Mouse (Mus musculus) heart, embryonic 15.5 days (tissue): ENCODE measurements around the gene Rab11fip3. TPM values are rescaled to one million over a fixed set of nuclear protein-coding genes. Genes with fewer than 3 reads are reported as not detected.
"Not testable (repeated sequence)": the region's sequence is repeated elsewhere in the genome, so short reads cannot be mapped to it uniquely, and the experiment has no call there.

Source experiments
- ATAC-seq: fragments of 200-750 bp; cut with Nextera tagmentation; replicated peaks from 2 replicates; pipeline ENCODE4 v1.8.0; 2017; ENCODE audit warnings: low read depth, moderate TSS enrichment; ENCODE audit not compliant: insufficient number of reproducible peaks, insufficient read depth, low FRiP score
- H3K27ac ChIP-seq: fragments of 300-500 bp; sonication (generic); 2 replicates; pipeline ENCODE4 v1.5.1; 2015; ENCODE audit warnings: mild to moderate bottlenecking, inconsistent platforms
- H3K27me3 ChIP-seq: fragments of 300-500 bp; sonication (generic); 2 replicates; pipeline ENCODE4 v1.6.1; 2015; ENCODE audit warnings: inconsistent platforms
- H3K36me3 ChIP-seq: fragments of 300-500 bp; sonication (generic); 2 replicates; pipeline ENCODE4 v1.6.1; 2015; ENCODE audit warnings: mild to moderate bottlenecking, inconsistent platforms
- H3K4me1 ChIP-seq: fragments of 300-500 bp; sonication (generic); replicated peaks from 2 replicates; pipeline ENCODE4 v1.6.1; 2015; ENCODE audit warnings: inconsistent platforms
- H3K4me2 ChIP-seq: fragments of 300-500 bp; sonication (generic); 2 replicates; pipeline ENCODE4 v1.6.1; 2015; ENCODE audit warnings: inconsistent platforms, mild to moderate bottlenecking, moderate library complexity
- H3K4me3 ChIP-seq: fragments of 300-500 bp; sonication (generic); 2 replicates; pipeline ENCODE4 v1.5.1; 2015; ENCODE audit warnings: mild to moderate bottlenecking, inconsistent platforms
- H3K9ac ChIP-seq: fragments of 300-500 bp; sonication (generic); 2 replicates; pipeline ENCODE4 v1.6.1; 2015; ENCODE audit warnings: mild to moderate bottlenecking, inconsistent platforms
- H3K9me3 ChIP-seq: fragments of 300-500 bp; sonication (generic); replicated peaks from 2 replicates; pipeline ENCODE4 v1.6.1; 2016; ENCODE audit warnings: inconsistent platforms
- WGBS: fragments of 180-500 bp; shearing (Covaris S2); methylation state at CpG from one replicate; pipeline ENCODE4 v1.1.7; 2015; ENCODE audit warnings: mixed read lengths; 5-methylcytosine and 5-hydroxymethylcytosine counted together
- polyA plus RNA-seq: library from polyadenylated mRNA; unstranded; fragments of >200 nt; fragmentation: Nextera tagmentation; extraction: Ambion mirVana; gene quantifications from 2 replicates; pipeline ENCODE4 v1.2.1, GENCODE M21; 2015

The Rab11fip3 gene
- 10.2 and 12.8 TPM in 2 replicates for polyA plus RNA-seq

GRCm38 (mm10) chr17:26068831-26069739 is at the start of gene Rab11fip3:
Gene Rab11fip3 (minus strand): TSS chr17:26069555.
- under 1% methylated on average over 86 of the region's 94 CpGs for WGBS
- Histone ChIP-seq H3K9me3 (no peaks in the 10 kb centered on the region), H3K4me1 (peaks cover 47% of the 10 kb centered on the region), H3K27ac (peak within 1 kb of the TSS; percentile 76), H3K4me2 (peak within 1 kb of the TSS; percentile 96), H3K9ac (peak within 1 kb of the TSS; percentile 75), H3K4me3 (peak within 1 kb of the TSS; percentile 77), H3K36me3 (no peaks in the 10 kb centered on the region), H3K27me3 (peaks cover 8% of the 10 kb centered on the region; the same call in 1 of the 2 replicates)
- ATAC-seq: peak; percentile 90

- Histone ChIP-seq H3K9ac (no peak overlapping the region), H3K36me3 (no peaks in the 10 kb centered on the region), H3K4me3 (no peak overlapping the region), H3K27ac (no peak overlapping the region), H3K4me1 (peaks cover 19% of the 10 kb centered on the region), H3K27me3 (peaks cover 78% of the 10 kb centered on the region), H3K4me2 (no peak overlapping the region), H3K9me3 (no peaks in the 10 kb centered on the region)
- ATAC-seq: no peak
- 78% methylated on average over 17 of the region's 17 CpGs for WGBS
Observed at GRCm38 (mm10) chr17:26116503-26117258, 47.3 kb upstream of the Rab11fip3 start.

GRCm38 (mm10) chr17:26115956-26116487 is 46.7 kb upstream of the Rab11fip3 start:
- no peaks in the 10 kb centered on the region for H3K9me3 ChIP-seq
- WGBS: 56% methylated on average over 3 of the region's 3 CpGs

GRCm38 (mm10) chr17:26115205-26115898 is 46.0 kb upstream of the Rab11fip3 start:
- 72% methylated on average over 7 of the region's 7 CpGs for WGBS

More at GRCm38 (mm10) chr17:26115956-26116487, 46.7 kb upstream of the Rab11fip3 start:
- Histone ChIP-seq H3K27ac (no peak overlapping the region), H3K4me2 (no peak overlapping the region), H3K27me3 (peaks cover 85% of the 10 kb centered on the region), H3K4me1 (peaks cover 19% of the 10 kb centered on the region), H3K9ac (no peak overlapping the region), H3K4me3 (no peak overlapping the region), H3K36me3 (no peaks in the 10 kb centered on the region)
- no peak for ATAC-seq

GRCm38 (mm10) chr17:26114461-26114860 is 45.1 kb upstream of the Rab11fip3 start:
- not testable (repeated sequence) for H3K27ac ChIP-seq, H3K9ac ChIP-seq, H3K4me3 ChIP-seq, H3K9me3 ChIP-seq, ATAC-seq, H3K4me2 ChIP-seq, H3K36me3 ChIP-seq
- Histone ChIP-seq H3K4me1 (peaks cover 14% of the 10 kb centered on the region), H3K27me3 (peaks cover 91% of the 10 kb centered on the region)
- 66% methylated on average over 7 of the region's 7 CpGs for WGBS

More at GRCm38 (mm10) chr17:26115205-26115898, 46.0 kb upstream of the Rab11fip3 start:
- no peaks in the 10 kb centered on the region for H3K9me3 ChIP-seq
- no peak overlapping the region for H3K27ac ChIP-seq
- no peak overlapping the region for H3K4me3 ChIP-seq
- H3K9ac ChIP-seq: no peak overlapping the region
- no peaks in the 10 kb centered on the region for H3K36me3 ChIP-seq
- no peak for ATAC-seq
- peaks cover 18% of the 10 kb centered on the region for H3K4me1 ChIP-seq
- H3K4me2 ChIP-seq: no peak overlapping the region
- peaks cover 91% of the 10 kb centered on the region for H3K27me3 ChIP-seq

GRCm38 (mm10) chr17:26114061-26114460 is 44.7 kb upstream of the Rab11fip3 start:
- Histone ChIP-seq H3K36me3 (no peaks in the 10 kb centered on the region), H3K4me1 (peaks cover 14% of the 10 kb centered on the region), H3K27ac (no peak overlapping the region), H3K4me2 (peak overlapping the region; percentile 96), H3K9ac (peak overlapping the region; percentile 58; the same call in 1 of the 2 replicates), H3K4me3 (peak overlapping the region; percentile 64), H3K27me3 (peaks cover 87% of the 10 kb centered on the region), H3K9me3 (no peaks in the 10 kb centered on the region)
- 11% methylated on average over 8 of the region's 8 CpGs for WGBS
- ATAC-seq: no peak

- under 1% methylated on average over 74 of the region's 75 CpGs for WGBS
- no peaks in the 10 kb centered on the region for H3K9me3 ChIP-seq
- H3K27ac ChIP-seq: no peak within 1 kb of the TSS
- peaks cover 14% of the 10 kb centered on the region for H3K4me1 ChIP-seq
- H3K36me3 ChIP-seq: no peaks in the 10 kb centered on the region
- H3K4me2 ChIP-seq: peak within 1 kb of the TSS; percentile 96
- peak; percentile 54; the same call in 1 of the 2 replicates for ATAC-seq
- H3K4me3 ChIP-seq: peak within 1 kb of the TSS; percentile 64
- peaks cover 84% of the 10 kb centered on the region for H3K27me3 ChIP-seq
- peak within 1 kb of the TSS; percentile 58 for H3K9ac ChIP-seq
Observed at GRCm38 (mm10) chr17:26113181-26113948, 44.0 kb upstream of the Rab11fip3 start, which contains the start of gene Tmem8. Gene Tmem8 (plus strand): TSS chr17:26113299.

- 17% methylated on average over 14 of the region's 14 CpGs for WGBS
- no peaks in the 10 kb centered on the region for H3K9me3 ChIP-seq
- ATAC-seq: no peak
Observed at GRCm38 (mm10) chr17:26112751-26113150, 43.4 kb upstream of the Rab11fip3 start.

GRCm38 (mm10) chr17:26111722-26112121 is 42.4 kb upstream of the Rab11fip3 start:
- Histone ChIP-seq H3K27ac (no peak overlapping the region), H3K4me3 (no peak overlapping the region), H3K36me3 (no peaks in the 10 kb centered on the region), H3K27me3 (peaks cover 67% of the 10 kb centered on the region), H3K4me1 (peaks cover 14% of the 10 kb centered on the region), H3K9ac (no peak overlapping the region), H3K9me3 (no peaks in the 10 kb centered on the region), H3K4me2 (no peak overlapping the region)
- 44% methylated on average over 4 of the region's 4 CpGs for WGBS
- no peak for ATAC-seq

More at GRCm38 (mm10) chr17:26112751-26113150, 43.4 kb upstream of the Rab11fip3 start:
- peak overlapping the region; percentile 64 for H3K4me3 ChIP-seq
- no peaks in the 10 kb centered on the region for H3K36me3 ChIP-seq
- H3K4me1 ChIP-seq: peaks cover 14% of the 10 kb centered on the region
- no peak overlapping the region for H3K27ac ChIP-seq
- H3K4me2 ChIP-seq: peak overlapping the region; percentile 96
- H3K9ac ChIP-seq: peak overlapping the region; percentile 58; the same call in 1 of the 2 replicates
- H3K27me3 ChIP-seq: peaks cover 78% of the 10 kb centered on the region

GRCm38 (mm10) chr17:26111024-26111423 is 41.7 kb upstream of the Rab11fip3 start:
- Histone ChIP-seq H3K9ac (no peak overlapping the region), H3K36me3 (no peaks in the 10 kb centered on the region), H3K4me2 (no peak overlapping the region), H3K9me3 (no peaks in the 10 kb centered on the region), H3K4me3 (no peak overlapping the region), H3K27ac (no peak overlapping the region), H3K27me3 (peaks cover 60% of the 10 kb centered on the region), H3K4me1 (peaks cover 14% of the 10 kb centered on the region)
- ATAC-seq: no peak
- WGBS: 8% methylated on average over 4 of the region's 4 CpGs
